Mouse (Mus musculus) thymus, postnatal 25 days (tissue): Measurements from ENCODE around the gene Eprs.
A peak's percentile ranks its signal among the peaks of the same experiment; 100 is the strongest.
"Not testable (repeated sequence)": the region's sequence is repeated elsewhere in the genome, so short reads cannot be mapped to it uniquely, and the experiment has no call there.

Experiments
- DNase-seq: peaks from one replicate; pipeline ENCODE4 v3.0.0; 2022

The Eprs gene

DNA sequence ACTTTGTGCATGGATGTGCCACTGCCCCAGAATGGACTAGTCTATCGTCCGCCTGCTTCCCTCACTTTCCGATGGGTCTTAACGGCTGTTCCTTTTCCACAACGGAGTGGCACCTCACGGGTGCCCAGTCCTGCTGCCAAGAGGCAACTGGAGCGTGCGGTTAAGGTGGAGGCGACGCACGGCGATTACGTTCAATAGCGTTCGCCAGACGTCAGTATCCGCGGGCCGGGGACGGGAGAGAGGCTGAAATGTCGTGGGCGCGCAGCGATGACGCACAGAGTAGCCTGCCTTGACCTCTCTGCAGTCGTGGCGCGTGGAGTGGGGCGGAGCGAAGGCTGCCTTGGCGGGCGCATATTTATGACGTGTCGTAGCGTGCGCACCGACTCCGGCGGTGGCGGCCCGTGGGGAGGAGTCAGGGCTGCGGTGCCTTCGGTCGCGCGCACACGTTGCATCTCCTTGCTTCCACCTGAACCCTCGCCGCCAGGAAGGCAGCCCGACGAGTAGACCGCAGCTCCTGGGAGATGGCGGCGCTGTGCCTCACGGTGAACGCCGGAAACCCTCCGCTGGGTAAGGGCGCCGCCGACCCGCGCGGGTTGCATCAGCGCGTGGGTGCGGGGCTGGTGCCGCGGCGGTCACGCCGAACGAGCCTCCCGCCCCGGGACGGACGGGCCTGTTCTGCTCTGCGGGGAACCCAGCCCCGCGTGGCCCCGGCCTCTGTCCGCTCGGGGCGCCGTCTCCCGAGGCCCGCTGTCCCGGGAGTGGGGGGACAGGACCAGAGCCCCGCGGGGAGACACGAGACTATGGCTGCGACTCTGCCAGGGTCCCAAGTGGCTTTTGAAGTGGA, at the start of gene Eprs:
Gene Eprs (plus strand): TSS at position 368 of the 844 bp plus-strand sequence.
- peak; percentile 99 for DNase-seq

DNA sequence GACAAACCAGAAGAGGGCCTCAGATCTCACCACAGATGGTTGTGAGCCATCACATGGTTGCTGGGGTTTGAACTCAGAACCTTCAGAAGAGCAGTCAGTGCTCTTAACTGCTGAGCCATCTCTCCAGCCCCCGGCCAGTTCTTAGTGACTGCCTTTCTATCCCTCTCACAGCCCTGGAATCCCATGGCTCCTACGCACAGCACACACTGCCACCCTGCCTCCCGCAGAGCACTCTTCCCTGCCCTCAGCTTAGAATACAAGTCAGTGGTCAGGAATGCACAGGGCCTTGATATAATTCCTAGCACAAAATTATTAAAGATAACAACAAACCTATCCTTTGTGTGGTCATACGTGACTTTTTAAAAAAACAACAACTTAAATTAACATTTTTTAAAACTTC, 48.3 kb upstream of the Eprs start:
- DNase-seq: no peak

DNA sequence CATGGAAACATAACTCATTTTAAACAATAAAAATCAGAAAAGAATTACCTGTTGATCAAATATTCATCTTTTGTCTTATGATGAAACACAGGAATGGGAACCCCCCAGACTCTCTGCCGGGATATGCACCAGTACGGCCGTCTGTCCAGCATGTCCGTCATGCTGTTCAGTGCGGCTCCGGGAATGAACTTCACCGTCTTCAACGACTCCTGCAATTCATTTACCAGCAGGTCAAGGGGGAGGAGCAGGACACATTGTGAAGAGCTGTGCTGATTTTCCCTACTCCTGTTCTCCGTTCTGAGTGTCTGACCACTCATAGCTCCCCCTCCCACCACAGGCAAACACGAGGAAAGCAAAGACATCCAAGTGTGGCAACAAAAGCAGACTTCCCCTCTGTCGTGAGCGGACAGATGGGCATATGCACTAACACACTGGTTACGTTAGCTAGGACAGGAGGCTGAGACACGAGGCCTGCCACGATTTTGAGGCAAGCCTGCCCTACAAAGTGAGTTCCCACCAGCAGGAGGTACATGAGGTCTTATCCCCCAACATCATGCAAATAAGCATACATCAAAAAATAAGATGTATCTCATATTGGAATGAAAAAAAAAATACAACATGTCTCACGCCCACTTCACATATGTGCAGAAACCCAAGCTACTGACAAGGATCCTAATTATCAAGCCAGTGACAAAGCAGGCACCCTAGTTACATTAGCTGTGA, 46.8 kb upstream of the Eprs start:
- no peak for DNase-seq

GRCm38 (mm10) chr1:185327754-185328345, 35.0 kb upstream of the Eprs start:
- DNase-seq: not testable (repeated sequence)

DNA sequence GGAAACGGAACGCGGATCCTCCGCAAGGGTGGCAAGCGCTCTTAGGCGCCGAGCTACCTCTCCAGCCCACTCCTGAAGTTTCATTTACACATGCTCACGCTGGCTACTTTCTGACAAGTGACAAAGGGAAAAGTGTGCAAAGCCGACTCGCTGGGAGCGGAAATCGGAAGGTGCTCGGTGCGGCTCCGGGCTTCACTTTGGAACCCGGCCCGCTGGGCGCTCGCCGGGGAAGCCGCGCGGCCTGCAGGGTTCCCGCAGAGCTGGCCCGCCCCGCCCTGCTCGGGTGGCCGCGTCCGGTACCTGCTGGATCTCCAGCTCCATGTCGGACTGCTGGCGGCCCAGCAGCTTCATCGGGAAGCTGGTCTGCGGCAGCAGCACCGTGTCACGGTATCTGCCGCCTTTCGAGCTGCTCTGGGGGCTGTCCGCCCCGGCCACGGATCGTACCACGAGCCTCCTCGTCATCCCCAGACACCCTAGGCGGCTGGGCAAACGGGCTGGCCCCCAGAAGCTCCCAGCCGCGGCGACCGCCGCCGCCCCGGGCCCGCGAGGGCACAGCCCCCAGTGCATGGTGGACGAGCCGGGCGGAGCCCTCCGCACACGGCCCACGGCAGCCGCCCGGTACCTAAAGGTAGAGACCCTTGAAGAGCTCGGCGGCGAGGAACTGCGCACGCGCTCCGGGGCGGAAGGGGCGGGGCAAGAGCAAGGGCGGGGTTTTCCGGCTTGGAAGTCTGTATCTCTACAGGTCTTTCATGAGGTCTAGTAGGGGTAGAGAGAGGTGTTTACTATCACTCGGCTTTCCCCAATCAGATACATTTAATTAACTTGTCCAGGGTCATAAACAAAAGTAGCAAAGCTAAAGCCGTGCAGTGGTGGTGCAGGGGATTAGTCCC, 33.9 kb upstream of the Eprs start, which contains the start of gene Iars2:
Gene Iars2 (minus strand): TSS at position 676 of the 890 bp plus-strand sequence.
- DNase-seq: peak; percentile 96

DNA sequence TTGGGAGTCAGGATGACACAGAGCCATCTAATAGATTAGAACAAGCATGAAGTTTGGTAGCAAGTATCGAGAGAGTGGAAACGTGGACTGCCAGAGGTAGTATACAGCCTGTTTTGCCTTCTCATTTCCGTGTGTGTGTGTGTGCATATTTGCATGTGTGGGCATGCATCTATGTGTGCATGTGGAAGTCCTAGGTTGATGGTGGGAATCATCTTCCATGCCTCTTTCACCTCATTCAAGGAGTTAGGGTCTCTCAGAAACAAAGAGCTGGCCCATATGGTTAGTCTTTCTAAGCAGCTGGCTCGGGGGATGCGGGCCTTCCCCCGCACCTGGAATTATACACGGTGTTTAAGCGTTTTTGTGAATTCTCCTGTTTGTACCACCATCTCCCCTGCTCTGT, 33.0 kb upstream of the Eprs start:
- DNase-seq: no peak

DNA sequence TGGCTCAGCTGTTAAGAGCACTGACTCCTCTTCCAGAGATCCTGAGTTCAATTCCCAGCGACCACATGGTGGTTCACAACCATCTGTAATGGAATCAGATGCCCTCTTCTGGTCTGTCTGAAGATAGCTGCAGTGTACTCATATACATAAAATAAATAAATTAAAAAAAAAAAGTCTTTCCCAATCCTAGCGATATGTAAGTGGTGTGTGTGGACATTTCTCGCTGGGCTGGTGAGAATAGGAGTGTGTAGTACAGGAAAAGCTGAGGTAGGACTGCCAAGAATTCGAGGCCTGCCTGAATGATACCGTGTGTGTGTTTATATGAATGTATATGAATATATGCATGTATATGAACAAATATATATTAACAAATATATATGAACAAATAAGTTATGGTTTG, 31.5 kb upstream of the Eprs start:
- DNase-seq: no peak

- peak; percentile 81 for DNase-seq
Measured at GRCm38 (mm10) chr1:185331983-185332430, 30.8 kb upstream of the Eprs start, which contains the start of gene Bpnt1. Gene Bpnt1 (plus strand): TSS chr1:185332149.

DNA sequence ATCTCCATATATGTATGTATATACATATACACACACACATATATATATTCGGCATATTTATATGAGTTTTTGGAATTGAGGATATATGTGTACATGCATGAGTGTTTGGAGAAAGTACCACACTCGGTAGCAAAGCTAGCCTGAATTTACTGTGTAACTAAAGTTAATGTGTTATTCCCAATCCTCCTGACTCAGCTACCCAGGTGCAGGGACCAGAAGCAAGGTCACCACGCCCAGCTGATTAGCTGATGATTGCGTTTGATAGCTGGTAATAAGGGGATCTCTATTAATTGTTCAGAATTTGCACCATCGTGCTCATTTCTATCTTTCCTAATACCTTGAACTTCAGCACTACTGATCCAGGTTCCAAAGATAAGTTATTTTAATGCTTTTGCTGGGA, 29.2 kb upstream of the Eprs start:
- no peak for DNase-seq

DNA sequence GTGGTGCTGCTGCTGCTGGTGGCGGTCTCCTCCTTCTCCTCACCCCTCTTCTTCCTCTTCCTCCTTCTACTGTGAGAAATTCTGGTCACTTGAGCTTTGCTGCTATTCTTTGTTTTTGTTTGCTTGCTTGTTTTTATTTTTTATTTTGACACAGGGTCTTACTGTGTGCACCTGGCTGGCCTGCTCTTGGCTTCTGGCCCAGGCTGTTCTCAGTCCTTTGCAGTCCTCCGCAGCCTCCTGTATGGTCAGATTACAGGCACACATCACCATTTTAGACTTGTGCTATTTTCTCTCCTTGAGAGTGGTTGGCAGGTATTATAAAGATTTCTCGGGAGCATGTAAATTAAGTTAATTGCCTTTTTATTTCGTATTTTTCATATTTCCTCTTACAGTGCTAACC, 28.7 kb upstream of the Eprs start:
- DNase-seq: no peak

GRCm38 (mm10) chr1:185335231-185335765, 27.5 kb upstream of the Eprs start:
- no peak for DNase-seq

DNA sequence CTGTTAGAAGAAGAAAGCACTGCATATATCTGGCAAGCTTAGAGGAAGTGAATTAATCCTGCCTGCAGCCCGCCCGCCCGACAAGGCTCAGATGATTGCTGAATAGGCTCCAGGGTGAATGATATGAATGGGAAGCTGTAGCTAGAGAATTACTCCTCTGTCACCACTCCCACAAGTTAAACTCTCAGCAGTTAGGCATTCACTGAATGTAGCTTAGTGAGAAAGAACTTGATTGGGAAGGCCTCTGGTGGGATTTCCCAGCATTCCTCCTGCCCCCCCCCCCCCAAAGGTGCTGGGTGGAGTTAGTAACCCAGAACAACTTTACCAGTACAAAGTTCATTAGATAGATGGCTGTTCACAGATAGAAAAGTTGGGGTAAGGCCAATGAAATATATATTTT, 26.3 kb upstream of the Eprs start:
- DNase-seq: no peak

DNA sequence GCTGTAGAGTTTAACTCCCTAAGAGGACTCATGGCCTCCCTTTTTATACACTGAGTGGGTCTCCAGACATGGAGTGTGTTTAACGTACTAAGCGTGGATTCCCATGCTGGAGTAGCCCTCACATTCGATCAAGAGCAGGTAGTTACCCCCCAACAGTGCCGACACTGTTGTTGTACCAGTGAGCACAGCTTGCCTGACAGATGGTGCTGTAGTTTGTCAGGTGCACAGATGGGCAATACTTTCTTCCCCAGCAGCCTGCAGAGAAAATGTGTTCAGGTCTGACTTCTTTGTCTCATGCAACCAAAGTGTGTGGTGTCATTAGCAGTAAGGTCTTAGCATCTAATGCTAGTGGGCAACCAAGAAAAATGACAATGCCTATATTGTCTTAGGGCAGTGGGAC, 20.4 kb upstream of the Eprs start:
- no peak for DNase-seq

GRCm38 (mm10) chr1:185343422-185343821, 19.4 kb upstream of the Eprs start:
- DNase-seq: no peak

DNA sequence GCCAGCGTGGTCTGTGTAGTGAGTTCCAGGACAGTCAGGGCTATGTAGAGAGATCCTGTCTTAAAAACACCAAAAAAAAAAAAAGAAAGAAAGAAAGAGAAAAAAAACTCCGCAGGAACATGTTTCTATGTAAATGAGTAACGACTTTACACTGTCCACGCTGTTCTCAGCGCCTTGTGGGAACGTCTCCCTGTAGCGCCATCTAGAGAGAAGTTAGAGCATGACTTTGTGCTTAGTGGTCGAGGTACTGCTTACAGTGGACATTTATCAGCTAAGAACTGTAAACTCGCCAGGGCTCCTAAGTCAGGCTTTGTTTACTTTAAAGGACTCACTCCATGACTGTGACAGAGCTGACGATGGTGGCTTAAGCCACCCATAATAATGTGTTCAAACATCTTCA, 16.7 kb upstream of the Eprs start:
- DNase-seq: no peak

GRCm38 (mm10) chr1:185349741-185350140, 13.1 kb upstream of the Eprs start:
- no peak for DNase-seq

DNA sequence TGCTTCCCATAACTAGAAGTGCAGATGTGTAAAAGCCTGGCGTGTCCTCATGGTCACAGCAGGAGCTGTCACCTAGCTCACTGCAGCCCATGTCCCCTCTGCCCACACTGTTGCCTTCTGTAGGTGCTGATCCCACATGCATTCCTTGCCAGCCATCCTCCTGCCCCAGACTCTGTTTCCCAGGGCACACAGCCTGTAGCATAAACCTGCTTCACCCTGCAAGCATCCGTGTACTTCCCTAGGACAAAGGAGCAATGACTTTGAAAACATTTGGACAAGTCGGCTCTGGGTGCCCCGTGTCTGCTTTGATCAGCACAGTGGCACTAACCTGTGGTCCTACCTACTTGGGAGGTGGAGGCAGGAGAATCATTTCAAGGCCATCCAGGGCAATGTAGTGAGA, 12.2 kb upstream of the Eprs start:
- no peak for DNase-seq

- DNase-seq: no peak
Measured at GRCm38 (mm10) chr1:185352151-185352550, 10.7 kb upstream of the Eprs start.

DNA sequence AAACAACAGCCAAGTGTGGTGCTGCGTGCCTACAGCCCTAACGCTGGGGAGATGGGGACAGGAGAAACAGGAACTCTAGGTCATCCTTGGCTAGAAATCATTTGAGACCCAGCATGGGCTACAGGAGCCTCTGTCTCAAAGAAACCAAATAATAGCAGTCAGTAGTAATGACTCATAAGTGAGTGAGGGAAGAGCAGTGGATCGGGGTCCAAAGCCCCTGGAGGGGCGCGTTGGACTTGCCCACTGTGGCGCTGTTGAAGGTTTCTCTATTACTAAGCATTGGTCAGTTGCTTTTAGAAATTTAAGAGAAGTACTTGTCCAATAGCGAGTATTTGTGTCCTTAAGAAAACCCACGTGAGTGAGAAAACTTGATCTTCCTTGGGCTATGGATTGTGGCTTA, 9.5 kb upstream of the Eprs start:
- DNase-seq: no peak

- no peak for DNase-seq
Measured at GRCm38 (mm10) chr1:185354731-185355130, 8.1 kb upstream of the Eprs start.

- DNase-seq: no peak
Measured at GRCm38 (mm10) chr1:185356246-185356645, 6.6 kb upstream of the Eprs start.

GRCm38 (mm10) chr1:185358211-185358610, 4.6 kb upstream of the Eprs start:
- DNase-seq: no peak
